Mouse (Mus musculus) neural tube, embryonic 12.5 days (tissue): ENCODE measurements around the gene Lenep. TPM values are rescaled to one million over a fixed set of nuclear protein-coding genes. Genes with fewer than 3 reads are reported as not detected.

Experiments
- ATAC-seq: fragments of 200-750 bp; cut with Nextera tagmentation; 2 replicates; pipeline ENCODE4 v1.8.0; 2017; ENCODE audit warnings: low read depth, mild to moderate bottlenecking, moderate TSS enrichment, moderate library complexity; ENCODE audit not compliant: low FRiP score
- H3K27ac ChIP-seq: fragments of 300-500 bp; sonication (generic); 2 replicates; pipeline ENCODE4 v1.5.1; 2016
- H3K27me3 ChIP-seq: fragments of 300-500 bp; sonication (generic); replicated peaks from 2 replicates; pipeline ENCODE4 v1.6.1; 2016; ENCODE audit warnings: mild to moderate bottlenecking
- H3K36me3 ChIP-seq: fragments of 300-500 bp; sonication (generic); 2 replicates; pipeline ENCODE4 v1.6.1; 2016; ENCODE audit warnings: mild to moderate bottlenecking
- H3K4me1 ChIP-seq: fragments of 300-500 bp; sonication (generic); 2 replicates; pipeline ENCODE4 v1.6.1; 2016
- H3K4me2 ChIP-seq: fragments of 300-500 bp; sonication (generic); replicated peaks from 2 replicates; pipeline ENCODE4 v1.6.1; 2016; ENCODE audit warnings: mild to moderate bottlenecking
- H3K4me3 ChIP-seq: fragments of 300-500 bp; sonication (generic); 2 replicates; pipeline ENCODE4 v1.5.1; 2016
- H3K9ac ChIP-seq: fragments of 300-500 bp; sonication (generic); 2 replicates; pipeline ENCODE4 v1.6.1; 2016; ENCODE audit warnings: mild to moderate bottlenecking
- H3K9me3 ChIP-seq: fragments of 300-500 bp; sonication (generic); 2 replicates; pipeline ENCODE4 v1.6.1; 2016; ENCODE audit warnings: mild to moderate bottlenecking
- whole genome bisulfite sequencing: fragments of 180-500 bp; shearing (Covaris S2); methylation state at CpG from one replicate; pipeline ENCODE4 v1.1.7; 2016; 5-methylcytosine and 5-hydroxymethylcytosine counted together
- polyA plus RNA-seq: library from polyadenylated mRNA; unstranded; fragments of >200 nt; fragmentation: Nextera tagmentation; extraction: Ambion mirVana; gene quantifications from 2 replicates; pipeline ENCODE4 v1.2.1, GENCODE M21; 2016

Lenep gene
- polyA plus RNA-seq, 1 experiment from 2014 or later: 0.46 TPM

DNA sequence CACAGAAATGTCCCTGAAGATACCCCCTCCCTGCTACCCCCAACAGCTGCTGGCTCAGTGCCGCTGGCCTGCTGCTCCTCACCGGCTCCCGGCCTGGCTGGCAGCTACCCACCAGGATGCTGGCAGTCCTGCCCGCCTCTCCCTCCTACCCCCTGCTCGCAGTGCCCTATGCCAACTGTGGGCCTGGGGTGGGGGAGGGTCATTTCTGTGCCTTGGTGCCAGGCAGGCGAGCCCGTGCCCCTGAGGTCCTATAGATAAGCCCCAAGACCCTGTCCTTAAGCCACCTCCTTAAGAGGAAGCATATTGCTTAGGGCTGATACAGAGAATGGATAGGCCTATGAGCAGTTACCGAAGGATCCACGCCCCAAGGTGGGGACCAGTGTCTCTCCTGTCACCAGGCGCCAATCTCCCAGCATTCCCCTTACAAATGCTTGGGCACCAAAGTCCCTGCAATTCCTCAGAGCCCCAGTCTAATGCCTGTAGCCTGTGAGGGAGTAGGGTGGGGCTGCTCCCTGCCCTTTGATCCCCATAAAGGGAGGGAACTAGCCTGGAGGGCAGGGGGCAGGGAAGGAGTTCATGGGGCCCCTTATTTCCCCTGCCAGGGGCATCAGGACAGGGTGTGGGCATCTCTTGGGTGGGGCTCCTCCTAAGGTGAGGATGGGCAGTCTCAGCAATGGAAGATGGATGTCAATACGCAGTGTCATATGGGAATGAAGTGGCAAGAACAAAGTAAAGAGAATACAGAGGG, 14.3 kb downstream of the Lenep start:
- no peak overlapping the region for H3K4me3 ChIP-seq
- H3K9ac ChIP-seq: no peak overlapping the region
- ATAC-seq: no peak
- no peaks in the 10 kb centered on the region for H3K36me3 ChIP-seq
- H3K9me3 ChIP-seq: no peaks in the 10 kb centered on the region
- peaks cover 32% of the 10 kb centered on the region for H3K4me1 ChIP-seq
- no peak overlapping the region for H3K27ac ChIP-seq
- 76% methylated on average over 11 of the region's 11 CpGs for WGBS
- H3K4me2 ChIP-seq: no peak overlapping the region; the same call in 1 of the 2 replicates
- peaks cover 13% of the 10 kb centered on the region for H3K27me3 ChIP-seq

DNA sequence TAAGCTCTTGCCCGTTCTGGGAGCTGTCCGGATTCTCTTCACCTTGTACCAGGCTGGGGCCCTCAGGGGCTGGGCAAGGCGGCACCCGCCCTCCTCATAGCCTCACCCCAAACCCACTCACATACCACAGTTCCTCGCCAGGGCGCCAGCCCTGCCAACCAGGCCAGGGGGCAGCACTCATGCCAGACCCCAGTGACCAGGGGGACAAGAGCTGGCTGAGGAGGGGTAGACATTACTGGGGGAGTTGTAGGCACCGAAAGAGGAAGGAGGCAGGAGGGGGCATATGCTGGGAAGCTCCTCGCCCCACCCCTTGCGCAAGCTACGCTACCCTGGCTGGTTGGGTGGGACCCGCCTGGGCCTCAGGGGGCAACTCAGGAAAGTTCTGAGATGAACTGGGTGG, 15.0 kb downstream of the Lenep start:
- no peak overlapping the region for H3K9ac ChIP-seq
- no peak overlapping the region for H3K27ac ChIP-seq
- WGBS: 75% methylated on average over 11 of the region's 11 CpGs
- H3K4me2 ChIP-seq: no peak overlapping the region; the same call in 1 of the 2 replicates
- H3K27me3 ChIP-seq: peaks cover 8% of the 10 kb centered on the region
- peaks cover 25% of the 10 kb centered on the region for H3K4me1 ChIP-seq
- no peak for ATAC-seq
- no peaks in the 10 kb centered on the region for H3K9me3 ChIP-seq
- H3K36me3 ChIP-seq: no peaks in the 10 kb centered on the region
- no peak overlapping the region for H3K4me3 ChIP-seq

DNA sequence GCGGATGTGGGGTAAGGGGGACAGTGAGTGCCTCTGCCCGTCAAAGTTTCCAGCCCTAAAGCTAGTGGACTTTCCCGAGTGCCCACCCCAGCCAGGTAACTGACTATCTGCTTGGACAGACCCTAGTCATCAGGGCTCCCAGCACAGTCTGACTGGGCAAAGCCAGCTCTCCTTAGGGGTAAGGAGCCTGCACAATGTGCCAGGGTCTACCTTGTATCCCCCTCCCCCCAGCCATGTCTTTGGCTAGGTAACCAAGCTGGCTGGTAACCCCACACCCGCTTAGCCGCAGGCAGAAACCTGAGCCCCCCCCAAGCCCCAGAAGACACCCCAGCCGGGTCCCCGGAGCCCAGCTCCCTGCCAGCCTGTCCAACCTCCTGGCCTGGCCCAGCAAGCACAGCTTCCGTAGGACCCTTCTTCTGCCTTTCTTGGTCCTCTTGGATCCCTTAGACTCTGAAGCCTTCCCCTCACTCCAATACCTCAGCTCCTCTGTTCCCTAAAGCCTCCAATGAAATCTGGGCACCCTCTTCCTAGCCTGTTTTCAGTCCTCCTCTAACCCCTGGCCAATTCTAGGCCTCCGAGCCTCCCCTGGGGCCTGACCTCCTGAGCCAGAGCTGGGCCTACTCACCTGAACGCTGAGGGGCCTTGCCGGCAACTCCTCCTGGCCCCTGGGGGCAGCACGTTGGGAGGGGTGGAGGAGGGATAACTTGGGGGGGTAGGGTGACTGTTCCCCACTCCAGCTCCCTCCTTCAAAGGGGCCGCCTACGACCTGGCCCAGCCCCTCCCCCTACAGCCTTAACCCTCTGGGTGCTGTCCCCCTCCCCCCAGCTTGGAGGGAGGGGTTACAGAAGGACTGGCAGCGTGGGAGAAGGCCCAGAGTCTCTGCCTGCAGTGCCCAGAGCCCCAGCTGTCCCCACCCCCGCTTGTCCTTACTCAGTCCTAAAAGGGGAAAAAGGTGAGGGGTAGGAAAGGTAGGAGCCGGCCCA, 15.9 kb downstream of the Lenep start:
- WGBS: 58% methylated on average over 17 of the region's 17 CpGs
- H3K4me2 ChIP-seq: no peak overlapping the region
- no peak for ATAC-seq
- H3K27me3 ChIP-seq: no peaks in the 10 kb centered on the region; the same call in none of the 2 replicates
- H3K9ac ChIP-seq: no peak overlapping the region
- no peaks in the 10 kb centered on the region for H3K9me3 ChIP-seq
- H3K27ac ChIP-seq: no peak overlapping the region
- H3K4me1 ChIP-seq: peaks cover 16% of the 10 kb centered on the region
- H3K4me3 ChIP-seq: no peak overlapping the region
- no peaks in the 10 kb centered on the region for H3K36me3 ChIP-seq

DNA sequence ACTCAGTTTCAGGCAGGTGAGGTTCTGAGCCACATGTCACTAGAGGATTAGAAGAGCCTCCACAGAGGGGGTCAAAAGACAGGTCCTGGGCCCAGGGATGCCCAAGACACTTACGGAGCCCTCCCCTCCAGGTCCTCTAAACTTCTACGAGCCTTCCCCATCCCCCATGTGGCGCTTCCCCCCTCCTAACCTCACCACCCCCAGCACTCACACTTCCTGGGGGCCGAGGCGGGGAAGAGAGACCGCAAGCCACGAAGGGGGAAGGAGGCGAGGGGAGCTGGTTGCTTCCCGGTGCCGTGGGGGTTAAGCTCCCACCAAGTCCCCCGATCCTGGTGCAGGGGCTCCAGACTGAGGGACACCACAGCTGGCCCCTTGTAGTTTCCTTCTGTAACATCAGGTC, 17.1 kb downstream of the Lenep start:
- 56% methylated on average over 10 of the region's 11 CpGs for WGBS
- no peak overlapping the region for H3K9ac ChIP-seq

DNA sequence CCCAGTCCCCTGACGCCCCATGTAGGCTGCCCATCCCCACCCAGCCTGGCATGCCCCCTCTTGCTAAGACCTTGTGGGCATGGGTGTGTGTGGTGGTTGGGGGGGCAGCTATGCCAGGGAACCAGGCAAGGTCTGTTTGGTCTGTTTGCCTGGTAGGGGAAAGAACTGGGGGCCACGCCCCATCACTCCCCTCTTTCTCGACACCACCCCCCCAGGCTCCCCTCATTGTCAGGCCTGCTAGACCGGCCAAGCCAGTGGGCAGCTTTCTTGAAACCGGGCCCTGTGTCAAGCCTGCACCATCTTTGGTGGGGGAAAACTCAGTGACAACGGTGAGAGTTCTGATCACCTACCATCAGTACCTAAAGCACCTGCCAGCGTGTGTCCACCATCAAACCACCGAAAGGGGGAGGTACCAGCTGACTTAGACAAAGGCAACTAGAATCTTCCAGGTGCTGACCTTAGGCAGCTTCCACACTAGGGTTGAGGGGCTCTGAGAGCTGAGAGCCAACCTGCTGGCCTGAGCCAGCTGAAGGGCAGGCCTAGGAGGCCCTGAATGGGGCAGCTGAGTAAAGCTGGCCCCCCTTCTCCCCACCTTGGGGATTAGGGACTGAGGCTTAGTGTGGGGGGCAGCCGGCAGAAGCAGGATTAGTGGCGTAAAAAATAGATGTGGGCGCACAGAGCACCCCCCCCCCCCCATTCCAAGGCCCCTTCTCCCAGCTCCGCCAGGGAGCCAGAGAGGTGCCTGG, 18.1 kb downstream of the Lenep start:
- Histone ChIP-seq H3K4me3 (no peak overlapping the region), H3K9ac (no peak overlapping the region), H3K4me2 (no peak overlapping the region), H3K4me1 (no peaks in the 10 kb centered on the region; the same call in 1 of the 2 replicates), H3K36me3 (no peaks in the 10 kb centered on the region), H3K27me3 (no peaks in the 10 kb centered on the region), H3K27ac (no peak overlapping the region), H3K9me3 (no peaks in the 10 kb centered on the region)
- WGBS: 78% methylated on average over 12 of the region's 12 CpGs
- no peak for ATAC-seq

More for the DNA sequence above, 17.1 kb downstream of the Lenep start:
- H3K27ac ChIP-seq: no peak overlapping the region
- H3K4me2 ChIP-seq: no peak overlapping the region
- no peak overlapping the region for H3K4me3 ChIP-seq
- H3K9me3 ChIP-seq: no peaks in the 10 kb centered on the region
- no peaks in the 10 kb centered on the region for H3K36me3 ChIP-seq
- no peaks in the 10 kb centered on the region for H3K27me3 ChIP-seq
- no peak for ATAC-seq
- H3K4me1 ChIP-seq: peaks cover 3% of the 10 kb centered on the region; the same call in 1 of the 2 replicates

DNA sequence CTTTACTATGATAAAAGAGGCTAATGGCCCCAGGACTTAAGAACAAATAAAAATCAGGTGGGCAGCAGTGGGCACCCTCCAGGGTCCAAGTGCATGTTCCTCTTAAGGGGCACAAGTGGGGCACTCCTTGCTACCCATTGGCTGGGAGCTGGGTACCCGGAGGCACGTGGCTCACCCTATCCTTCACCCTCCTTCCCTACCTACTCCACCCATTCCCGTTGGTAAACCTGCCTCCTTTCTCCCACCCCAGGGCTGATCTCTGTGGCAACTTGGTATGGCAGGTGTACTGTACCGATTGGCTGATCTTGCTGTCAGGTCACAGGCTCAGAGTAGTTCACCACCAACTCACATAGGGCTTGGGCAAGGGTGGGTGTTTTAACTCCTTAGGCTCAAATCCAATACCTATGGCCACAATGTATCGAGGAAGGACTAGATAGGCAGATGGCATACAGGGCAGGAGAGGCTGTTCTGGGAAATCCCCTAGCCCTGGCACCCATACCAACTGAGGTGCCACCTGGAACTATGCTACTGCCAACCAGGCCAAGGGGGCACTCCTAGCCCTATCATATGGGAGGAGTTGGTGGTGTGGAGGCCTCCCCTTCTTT, 18.8 kb downstream of the Lenep start:
- ATAC-seq: no peak
- Histone ChIP-seq H3K27me3 (no peaks in the 10 kb centered on the region), H3K9me3 (no peaks in the 10 kb centered on the region), H3K9ac (no peak overlapping the region), H3K27ac (no peak overlapping the region), H3K4me1 (peaks cover 3% of the 10 kb centered on the region; the same call in 1 of the 2 replicates), H3K4me3 (no peak overlapping the region), H3K36me3 (no peaks in the 10 kb centered on the region), H3K4me2 (no peak overlapping the region)
- 85% methylated on average over 5 of the region's 5 CpGs for WGBS

DNA sequence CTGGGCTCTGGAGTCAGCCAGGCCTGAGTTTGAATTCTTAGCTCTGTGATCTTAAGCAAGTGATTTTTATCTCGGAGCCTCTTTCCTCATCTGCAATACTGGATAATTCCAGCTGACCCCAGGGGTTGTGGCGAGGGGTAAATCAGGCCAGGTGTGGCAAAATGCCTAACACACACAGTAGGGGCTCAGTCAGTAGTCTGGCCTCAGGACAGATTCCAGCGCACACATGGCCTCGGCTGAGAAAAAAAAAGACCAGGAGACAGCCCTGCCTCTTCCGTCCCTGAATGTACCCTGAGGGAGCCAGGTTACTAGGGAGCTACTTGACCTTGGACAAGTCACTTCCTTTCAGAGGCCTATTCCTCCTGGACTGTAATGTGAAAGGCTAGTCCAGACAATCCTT, 19.6 kb downstream of the Lenep start:
- Histone ChIP-seq H3K9me3 (no peaks in the 10 kb centered on the region), H3K4me1 (peaks cover 10% of the 10 kb centered on the region; the same call in 1 of the 2 replicates), H3K4me3 (no peak overlapping the region), H3K4me2 (no peak overlapping the region), H3K27me3 (no peaks in the 10 kb centered on the region), H3K27ac (no peak overlapping the region), H3K9ac (no peak overlapping the region), H3K36me3 (no peaks in the 10 kb centered on the region)
- ATAC-seq: no peak
- WGBS: 84% methylated on average over 5 of the region's 5 CpGs

DNA sequence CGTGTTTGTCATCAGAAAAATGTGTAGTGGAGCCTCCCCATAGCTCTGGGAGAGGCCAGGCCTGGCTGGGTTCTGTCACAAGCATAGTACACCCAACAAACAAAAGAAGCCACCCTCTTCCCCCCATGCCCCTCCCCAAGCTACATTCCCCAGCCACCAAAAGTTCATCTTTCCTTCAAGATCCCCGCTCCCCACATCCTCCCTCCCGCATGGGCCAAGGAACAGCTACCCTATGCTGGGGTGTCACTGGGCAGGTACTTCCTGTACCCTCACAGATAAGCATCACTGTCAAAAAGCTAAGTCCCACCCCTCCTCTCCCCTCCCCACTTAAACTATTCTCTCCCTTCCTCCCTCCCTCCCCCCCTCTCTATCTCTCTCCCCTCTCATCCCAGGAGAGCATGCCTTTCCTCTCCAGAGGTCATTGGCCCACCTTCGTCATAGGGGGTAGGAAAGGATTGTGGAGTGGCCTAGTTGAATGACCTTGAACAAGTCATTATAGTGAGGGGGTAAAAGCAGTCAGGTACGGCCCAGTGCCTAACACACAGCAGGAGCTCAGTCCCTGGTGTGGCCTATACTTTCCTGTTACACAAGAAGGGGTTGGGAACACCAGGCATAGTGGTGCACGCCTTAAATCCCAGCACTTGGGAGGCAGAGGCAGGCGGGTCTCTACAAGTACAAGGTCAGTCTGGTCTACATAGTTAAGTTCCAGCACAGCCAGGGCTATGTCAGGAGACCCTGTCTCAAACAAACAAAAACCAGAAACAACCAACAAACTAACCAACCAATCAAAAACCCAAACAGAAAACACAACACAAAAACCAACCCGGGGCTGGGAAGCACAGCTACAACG, 20.3 kb downstream of the Lenep start:
- H3K4me1 ChIP-seq: peaks cover 13% of the 10 kb centered on the region; the same call in 1 of the 2 replicates
- no peaks in the 10 kb centered on the region for H3K27me3 ChIP-seq
- no peak overlapping the region for H3K4me3 ChIP-seq
- no peak overlapping the region for H3K4me2 ChIP-seq
- H3K27ac ChIP-seq: no peak overlapping the region
- WGBS: 87% methylated on average over 9 of the region's 9 CpGs
- no peak overlapping the region for H3K9ac ChIP-seq
- H3K36me3 ChIP-seq: no peaks in the 10 kb centered on the region
- H3K9me3 ChIP-seq: no peaks in the 10 kb centered on the region
- ATAC-seq: no peak

DNA sequence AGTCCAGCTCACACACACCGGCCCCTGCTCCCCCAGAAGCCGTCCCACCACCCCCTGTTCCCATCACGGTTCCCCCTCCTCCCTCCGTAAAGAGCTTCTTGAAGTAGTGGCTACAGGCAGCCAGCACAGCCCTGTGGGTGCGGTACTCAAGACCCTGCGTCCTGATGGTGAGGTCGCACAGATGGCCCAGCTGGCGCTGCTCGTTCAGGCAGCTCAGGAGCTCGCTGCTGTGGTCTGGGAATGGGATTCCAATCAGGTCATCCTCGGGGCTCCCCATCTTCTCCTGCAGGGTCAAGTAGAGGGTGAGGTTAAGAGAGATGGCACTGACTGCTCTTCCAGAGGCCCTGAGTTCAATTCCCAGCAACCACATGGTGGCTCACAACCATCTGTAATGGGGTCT, 21.4 kb downstream of the Lenep start:
- no peaks in the 10 kb centered on the region for H3K27me3 ChIP-seq
- H3K4me3 ChIP-seq: no peak overlapping the region
- no peaks in the 10 kb centered on the region for H3K9me3 ChIP-seq
- no peaks in the 10 kb centered on the region for H3K36me3 ChIP-seq
- no peak for ATAC-seq
- H3K4me1 ChIP-seq: peaks cover 13% of the 10 kb centered on the region; the same call in 1 of the 2 replicates
- no peak overlapping the region for H3K4me2 ChIP-seq
- WGBS: 78% methylated on average over 11 of the region's 11 CpGs
- H3K27ac ChIP-seq: no peak overlapping the region
- no peak overlapping the region for H3K9ac ChIP-seq

DNA sequence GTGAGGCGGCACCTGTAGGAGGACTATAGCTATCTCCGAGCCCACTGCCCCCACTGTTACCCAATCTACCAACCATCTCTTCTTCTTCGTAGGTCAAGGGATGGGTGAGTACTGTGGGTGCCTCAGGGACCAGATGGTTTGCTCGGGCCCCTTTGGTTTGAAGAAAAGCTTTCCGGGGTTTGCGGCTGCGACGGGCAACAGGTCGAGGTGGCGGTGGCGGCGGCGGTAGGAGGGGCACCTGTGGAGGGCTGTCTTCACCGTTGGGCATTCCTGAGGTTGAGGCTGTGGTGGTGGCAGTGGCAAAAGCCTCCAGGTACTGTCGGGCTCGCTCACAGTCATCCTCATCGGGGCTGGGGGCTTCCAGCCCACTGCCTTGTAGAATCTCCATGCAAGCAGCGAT, 21.9 kb downstream of the Lenep start:
- 95% methylated on average over 18 of the region's 18 CpGs for WGBS
- ATAC-seq: no peak
- H3K27ac ChIP-seq: no peak overlapping the region
- H3K36me3 ChIP-seq: no peaks in the 10 kb centered on the region
- no peak overlapping the region for H3K4me3 ChIP-seq
- peaks cover 13% of the 10 kb centered on the region; the same call in 1 of the 2 replicates for H3K4me1 ChIP-seq
- H3K9ac ChIP-seq: no peak overlapping the region
- H3K27me3 ChIP-seq: no peaks in the 10 kb centered on the region
- H3K9me3 ChIP-seq: no peaks in the 10 kb centered on the region
- no peak overlapping the region for H3K4me2 ChIP-seq

DNA sequence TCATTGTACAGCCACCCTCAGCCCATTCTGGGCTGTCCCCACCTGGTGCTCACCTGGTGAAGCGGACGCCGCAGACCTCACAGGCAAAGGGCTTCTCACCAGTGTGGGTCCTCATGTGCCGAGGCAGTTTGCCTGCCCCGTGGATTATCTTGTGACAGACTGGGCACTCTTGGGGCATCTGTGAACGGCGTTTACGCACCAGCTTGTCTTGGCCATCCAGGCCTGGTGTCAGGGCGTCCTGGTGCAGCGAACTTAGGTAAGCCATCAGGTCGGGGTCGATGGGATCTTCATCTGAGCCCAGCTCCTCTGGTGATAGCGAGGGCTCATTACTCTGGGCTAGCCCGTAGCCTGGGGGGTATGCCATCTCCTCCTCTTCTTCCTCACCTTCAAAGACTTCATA, 22.3 kb downstream of the Lenep start:
- Histone ChIP-seq H3K27me3 (no peaks in the 10 kb centered on the region), H3K9ac (no peak overlapping the region), H3K36me3 (no peaks in the 10 kb centered on the region), H3K4me3 (no peak overlapping the region), H3K4me1 (peaks cover 13% of the 10 kb centered on the region; the same call in 1 of the 2 replicates), H3K9me3 (no peaks in the 10 kb centered on the region), H3K4me2 (no peak overlapping the region), H3K27ac (no peak overlapping the region)
- ATAC-seq: no peak
- 95% methylated on average over 14 of the region's 14 CpGs for WGBS
